8 mouse cellular contexts compared by ENCODE assay signal in the genomic region with DNA sequence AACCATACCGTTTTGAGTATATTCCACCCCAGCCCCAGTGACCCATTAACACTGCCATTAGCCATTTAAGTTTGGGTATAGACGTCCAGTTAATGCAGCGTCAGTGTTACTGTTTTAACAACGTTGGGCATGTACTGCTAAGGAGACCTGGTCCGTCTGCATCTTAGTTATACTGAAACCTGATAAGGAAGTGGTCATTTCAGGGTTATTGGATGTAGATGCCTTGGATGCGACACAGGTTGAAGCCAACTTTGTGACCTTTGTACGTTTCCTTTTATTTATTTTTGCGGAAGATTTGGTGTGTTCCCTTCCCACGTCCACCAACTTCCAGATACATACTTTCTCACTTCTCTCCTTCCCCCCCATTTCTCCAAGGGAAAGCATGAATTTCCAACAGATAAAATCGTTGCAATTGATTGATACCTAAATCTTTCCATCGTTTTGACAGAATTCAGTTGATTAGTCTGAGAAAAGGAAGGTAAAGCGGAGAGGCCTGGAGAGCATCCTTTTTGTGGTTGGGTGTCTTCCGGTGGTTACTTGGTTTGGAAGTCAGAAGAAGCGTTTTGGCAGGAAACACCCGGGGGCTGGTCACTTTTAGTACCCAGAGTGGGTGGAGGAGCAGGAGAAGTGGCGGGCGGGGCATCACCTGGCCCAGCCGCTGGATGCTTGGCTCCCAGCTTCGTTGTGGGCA. TPM values are rescaled to one million over a fixed set of nuclear protein-coding genes. Genes with fewer than 3 reads are reported as not detected.
DNase-seq lines count a peak whose midpoint lies in the region; ATAC-seq and TF ChIP-seq lines count a peak whose summit lies in the region.

No protein-coding gene starts in this region.

- no peaks in the 10 kb centered on the region for H3K27me3 ChIP-seq in embryonic facial prominence, embryonic 11.5 days (ENCODE audit: control insufficient read depth, insufficient read depth, low read length)
- H3K27me3 ChIP-seq in limb, embryonic 11.5 days (ENCODE audit: control insufficient read depth, insufficient read depth, low read length) = no peaks in the 10 kb centered on the region
- no peaks in the 10 kb centered on the region for H3K27me3 ChIP-seq in neural tube, embryonic 15.5 days (replicated peaks)

- H3K36me3 ChIP-seq in embryonic facial prominence, embryonic 11.5 days (replicated peaks; ENCODE audit: control insufficient read depth, insufficient read depth, low read depth, low read length) = no peaks in the 10 kb centered on the region
- H3K36me3 ChIP-seq in limb, embryonic 11.5 days (ENCODE audit: control insufficient read depth, insufficient read depth, low read length) = no peaks in the 10 kb centered on the region
- H3K36me3 ChIP-seq in neural tube, embryonic 15.5 days = no peaks in the 10 kb centered on the region

- H3K4me1 ChIP-seq in lung, adult 2 months (ENCODE audit: control insufficient read depth, insufficient read depth, low read length) = peaks cover 5% of the 10 kb centered on the region
- H3K4me1 ChIP-seq in embryonic facial prominence, embryonic 11.5 days (ENCODE audit: control insufficient read depth, insufficient read depth, low read length) = peaks cover 2% of the 10 kb centered on the region; the same call in 1 of the 2 replicates
- H3K4me1 ChIP-seq in limb, embryonic 11.5 days (ENCODE audit: control insufficient read depth, insufficient read depth, low read length) = peaks cover 6% of the 10 kb centered on the region
- H3K4me1 ChIP-seq in neural tube, embryonic 15.5 days = peaks cover 58% of the 10 kb centered on the region

- ATAC-seq in embryonic facial prominence, embryonic 11.5 days (replicated peaks; ENCODE audit: insufficient number of reproducible peaks, low FRiP score, low TSS enrichment, low read depth) = no peak
- ATAC-seq in limb, embryonic 11.5 days (ENCODE audit: insufficient number of reproducible peaks, low FRiP score, low TSS enrichment, low read depth) = no peak
- no peak for ATAC-seq in neural tube, embryonic 15.5 days (ENCODE audit: low FRiP score)

- TF ChIP-seq CTCF in lung, adult 2 months (IDR thresholded peaks at IDR 0.05; ENCODE audit: insufficient read depth, low read length) = no peak

- H3K4me2 ChIP-seq in embryonic facial prominence, embryonic 11.5 days (ENCODE audit: low read depth, low read length) = peak overlapping the region; percentile 68
- peak overlapping the region; percentile 66 for H3K4me2 ChIP-seq in limb, embryonic 11.5 days (ENCODE audit: low read depth, severe bottlenecking)
- H3K4me2 ChIP-seq in neural tube, embryonic 15.5 days = peak overlapping the region; percentile 76

- peak overlapping the region; percentile 68 for H3K4me3 ChIP-seq in lung, adult 2 months (replicated peaks; ENCODE audit: extremely low read depth, low read depth, low read length)
- H3K4me3 ChIP-seq in embryonic facial prominence, embryonic 11.5 days (ENCODE audit: low read depth, low read length) = peak overlapping the region; percentile 59
- H3K4me3 ChIP-seq in limb, embryonic 11.5 days (ENCODE audit: low read depth, low read length) = peak overlapping the region; percentile 67
- H3K4me3 ChIP-seq in neural tube, embryonic 15.5 days (replicated peaks) = peak overlapping the region; percentile 67

- no peak for TF ChIP-seq POLR2A in lung, adult 2 months (IDR thresholded peaks at IDR 0.05; ENCODE audit: borderline replicate concordance, extremely low read depth, low read depth, low read length)

- 9% methylated on average over 19 of the region's 19 CpGs for whole genome bisulfite sequencing in lung, adult 2 months
- 9% methylated on average over 19 of the region's 19 CpGs for WGBS in embryonic facial prominence, embryonic 11.5 days
- 9% methylated on average over 19 of the region's 19 CpGs for WGBS in limb, embryonic 11.5 days
- WGBS in neural tube, embryonic 15.5 days = 8% methylated on average over 19 of the region's 19 CpGs

- DNase-seq in lung, adult 2 months = no peak
- DNase-seq in lung, postnatal 14 days = no peak
- no peak for DNase-seq in embryonic facial prominence, embryonic 11.5 days (ENCODE audit: low spot score)
- DNase-seq in limb, embryonic 11.5 days (ENCODE audit: low spot score) = peak; percentile 43
- DNase-seq in ovary, postnatal 14 days (ENCODE audit: low spot score) = no peak
- no peak for DNase-seq in cerebellum, adult 18-20 months
- no peak for DNase-seq in spleen, postnatal 14 days (ENCODE audit: low spot score in 2 of 2)

- peak overlapping the region; percentile 77 for H3K9ac ChIP-seq in embryonic facial prominence, embryonic 11.5 days (replicated peaks; ENCODE audit: low read length)
- H3K9ac ChIP-seq in limb, embryonic 11.5 days (ENCODE audit: low read length) = peak overlapping the region; percentile 83
- H3K9ac ChIP-seq in neural tube, embryonic 15.5 days (replicated peaks) = peak overlapping the region; percentile 66

- H3K27ac ChIP-seq in embryonic facial prominence, embryonic 11.5 days (replicated peaks; ENCODE audit: low read depth, low read length) = peak overlapping the region; percentile 86
- peak overlapping the region; percentile 83 for H3K27ac ChIP-seq in limb, embryonic 11.5 days (replicated peaks; ENCODE audit: low read depth, low read length)
- peak overlapping the region; percentile 89 for H3K27ac ChIP-seq in neural tube, embryonic 15.5 days (replicated peaks)

- no peaks in the 10 kb centered on the region for H3K9me3 ChIP-seq in embryonic facial prominence, embryonic 11.5 days (replicated peaks; ENCODE audit: control insufficient read depth, low read length)
- no peaks in the 10 kb centered on the region for H3K9me3 ChIP-seq in limb, embryonic 11.5 days (ENCODE audit: control insufficient read depth, low read length)
- no peaks in the 10 kb centered on the region for H3K9me3 ChIP-seq in neural tube, embryonic 15.5 days (replicated peaks)

RNA-seq across cellular contexts. Expression of a gene that starts 20.4 kb away (rescaled TPM):
- 21.6 and 25.6 TPM in 2 replicates for polyA plus RNA-seq in lung, adult 2 months (2012; rRNA removed)
- polyA plus RNA-seq in embryonic facial prominence, embryonic 11.5 days (2014; fragmentation: Nextera tagmentation; extraction: Ambion mirVana) = 19.0 and 22.8 TPM in 2 replicates
- polyA plus RNA-seq in limb, embryonic 11.5 days (2014; fragmentation: Nextera tagmentation; extraction: Ambion mirVana) = 21.8 and 24.6 TPM in 2 replicates
- polyA plus RNA-seq in neural tube, embryonic 15.5 days (2015; fragmentation: Nextera tagmentation; extraction: Ambion mirVana) = 22.2 and 24.2 TPM in 2 replicates

RNA-seq across cellular contexts. Expression of a gene that starts 34.6 kb away (rescaled TPM):
- 23.9 and 27.8 TPM in 2 replicates for polyA plus RNA-seq in lung, adult 2 months (2012; rRNA removed)
- polyA plus RNA-seq in embryonic facial prominence, embryonic 11.5 days (2014; fragmentation: Nextera tagmentation; extraction: Ambion mirVana) = 37.5 and 44.6 TPM in 2 replicates
- 44.3 and 44.4 TPM in 2 replicates for polyA plus RNA-seq in limb, embryonic 11.5 days (2014; fragmentation: Nextera tagmentation; extraction: Ambion mirVana)
- 30.1 and 30.9 TPM in 2 replicates for polyA plus RNA-seq in neural tube, embryonic 15.5 days (2015; fragmentation: Nextera tagmentation; extraction: Ambion mirVana)

RNA-seq across cellular contexts. Expression of a gene that starts 50.6 kb away (rescaled TPM):
- polyA plus RNA-seq in lung, adult 2 months (2012; rRNA removed) = 37.0 and 42.8 TPM in 2 replicates
- 84.9 and 91.8 TPM in 2 replicates for polyA plus RNA-seq in embryonic facial prominence, embryonic 11.5 days (2014; fragmentation: Nextera tagmentation; extraction: Ambion mirVana)
- polyA plus RNA-seq in limb, embryonic 11.5 days (2014; fragmentation: Nextera tagmentation; extraction: Ambion mirVana) = 92.6 and 114 TPM in 2 replicates
- 82.1 and 85.4 TPM in 2 replicates for polyA plus RNA-seq in neural tube, embryonic 15.5 days (2015; fragmentation: Nextera tagmentation; extraction: Ambion mirVana)
